Mouse (Mus musculus) mesoderm, embryonic 11.5 days (tissue): ENCODE data around the gene Tmem115.
A peak's percentile ranks its signal among the peaks of the same experiment; 100 is the strongest.
"Not testable (repeated sequence)": the region's sequence is repeated elsewhere in the genome, so short reads cannot be mapped to it uniquely, and the experiment has no call there.

ENCODE experiments used
- DNase-seq: peaks from one replicate; pipeline ENCODE4 v3.0.0-alpha.2; 2012; ENCODE audit warnings: low read depth, low spot score

Tmem115 gene

GRCm38 (mm10) chr9:107570845-107571244, 37.1 kb downstream of the Tmem115 start:
- DNase-seq, result no peak

- no peak for DNase-seq
Observed at GRCm38 (mm10) chr9:107571534-107572326, 38.0 kb downstream of the Tmem115 start.

GRCm38 (mm10) chr9:107572327-107572662, 38.5 kb downstream of the Tmem115 start:
- DNase-seq, result no peak

GRCm38 (mm10) chr9:107573774-107574173, 40.0 kb downstream of the Tmem115 start:
- not testable (repeated sequence) for DNase-seq

GRCm38 (mm10) chr9:107575579-107576356, 42.0 kb downstream of the Tmem115 start:
- DNase-seq, result no peak

GRCm38 (mm10) chr9:107576357-107577107, 42.8 kb downstream of the Tmem115 start, which contains the start of gene Hyal1:
TSS of gene Hyal1 (plus strand) at chr9:107576927.
- DNase-seq, result peak; percentile 76

GRCm38 (mm10) chr9:107577871-107578270, 44.1 kb downstream of the Tmem115 start:
- DNase-seq, result no peak

GRCm38 (mm10) chr9:107578587-107578986, 44.8 kb downstream of the Tmem115 start, which contains the start of gene Naa80:
TSS of gene Naa80 (plus strand) at chr9:107578887.
- no peak for DNase-seq

- DNase-seq, result no peak
Observed at GRCm38 (mm10) chr9:107579023-107579900, 45.5 kb downstream of the Tmem115 start.

- peak; percentile 75 for DNase-seq
Observed at GRCm38 (mm10) chr9:107580501-107581317, 47.0 kb downstream of the Tmem115 start, which contains the start of gene Hyal3. TSS of gene Hyal3 (plus strand) at chr9:107580818.

GRCm38 (mm10) chr9:107581584-107581983, 47.8 kb downstream of the Tmem115 start:
- DNase-seq, result no peak

GRCm38 (mm10) chr9:107582509-107583062, 48.8 kb downstream of the Tmem115 start:
- DNase-seq, result no peak

GRCm38 (mm10) chr9:107583174-107583573, 49.4 kb downstream of the Tmem115 start:
- DNase-seq, result no peak

- no peak for DNase-seq
Observed at GRCm38 (mm10) chr9:107586504-107586903, 52.8 kb downstream of the Tmem115 start.

- peak; percentile 96 for DNase-seq
Observed at GRCm38 (mm10) chr9:107586974-107587832, 53.5 kb downstream of the Tmem115 start, which contains the start of gene Ifrd2. TSS of gene Ifrd2 (plus strand) at chr9:107587642.

GRCm38 (mm10) chr9:107587833-107588639, 54.3 kb downstream of the Tmem115 start:
- DNase-seq, result peak; percentile 71
